11 mouse cellular contexts compared by ENCODE assay signal in genomic region chr6:125552760-125553159, GRCm38 (mm10). TPM values are rescaled to one million over a fixed set of nuclear protein-coding genes. Genes with fewer than 3 reads are reported as not detected.
DNase-seq lines count a peak whose midpoint lies in the region; ATAC-seq and TF ChIP-seq lines count a peak whose summit lies in the region.
"Had no signal": no experiment of that assay in that cellular context is flagged by ENCODE, and none has a peak within 500 bp of the region (broad histone marks: within the 10 kb centered on the region; RNA-seq: fewer than 3 reads in every experiment).

No protein-coding gene starts in this region.

- 59% methylated on average over 6 of the region's 6 CpGs for WGBS in kidney, postnatal 0 days
- WGBS in kidney, embryonic 14.5 days = 64% methylated on average over 6 of the region's 6 CpGs
- WGBS in heart, postnatal 0 days = 36% methylated on average over 6 of the region's 6 CpGs
- WGBS in lung, postnatal 0 days = 41% methylated on average over 6 of the region's 6 CpGs
- 68% methylated on average over 6 of the region's 6 CpGs for WGBS in limb, embryonic 10.5 days

- no peaks in the 10 kb centered on the region for H3K36me3 ChIP-seq in kidney, postnatal 0 days (ENCODE audit: insufficient read depth, low read length)
- H3K36me3 ChIP-seq in kidney, embryonic 14.5 days (ENCODE audit: control insufficient read depth, insufficient read depth, low read length) = no peaks in the 10 kb centered on the region
- no peaks in the 10 kb centered on the region for H3K36me3 ChIP-seq in heart, postnatal 0 days (replicated peaks; ENCODE audit: control insufficient read depth, insufficient read depth, low read length)
- H3K36me3 ChIP-seq in lung, postnatal 0 days (ENCODE audit: insufficient read depth, low read length) = no peaks in the 10 kb centered on the region
- H3K36me3 ChIP-seq in limb, embryonic 10.5 days = no peaks in the 10 kb centered on the region

- DNase-seq in kidney, postnatal 0 days (ENCODE audit: low spot score) = peak; percentile 25
- DNase-seq in heart, adult 8-10 months (ENCODE audit: low spot score) = peak; percentile 52
- DNase-seq in heart, postnatal 0 days (ENCODE audit: low spot score) = peak; percentile 25
- DNase-seq in lung, postnatal 0 days (ENCODE audit: low spot score) = no peak
- no peak for DNase-seq in limb, embryonic 10.5 days (ENCODE audit: low spot score)
- no peak for DNase-seq in left cerebral cortex, postnatal 36 days (ENCODE audit: low spot score in 2 of 2)
- no peak for DNase-seq in spleen, postnatal 36 days (ENCODE audit: low spot score in 2 of 2)
- DNase-seq: cerebellum, postnatal 36 days had no signal

- intact Hi-C loops in left cerebral cortex, postnatal 36 days (cut with DNase I) = no loop called here

- no peak overlapping the region for H3K4me2 ChIP-seq in kidney, postnatal 0 days (ENCODE audit: low read length)
- H3K4me2 ChIP-seq in kidney, embryonic 14.5 days (replicated peaks; ENCODE audit: low read depth, low read length) = no peak overlapping the region
- H3K4me2 ChIP-seq in heart, postnatal 0 days (ENCODE audit: low read depth, low read length) = 0 out of 2 replicates have a peak overlapping the region, but pooled peaks have one; percentile 10
- H3K4me2 ChIP-seq in lung, postnatal 0 days (replicated peaks; ENCODE audit: low read depth, low read length) = no peak overlapping the region; the same call in 1 of the 2 replicates

- H3K27me3 ChIP-seq in kidney, postnatal 0 days (ENCODE audit: insufficient read depth, low read length) = no peaks in the 10 kb centered on the region
- H3K27me3 ChIP-seq in kidney, embryonic 14.5 days (ENCODE audit: control insufficient read depth, insufficient read depth, low read length) = no peaks in the 10 kb centered on the region
- H3K27me3 ChIP-seq in heart, postnatal 0 days (ENCODE audit: control insufficient read depth, insufficient read depth, low read length) = no peaks in the 10 kb centered on the region
- H3K27me3 ChIP-seq in lung, postnatal 0 days (replicated peaks; ENCODE audit: insufficient read depth, low read length) = no peaks in the 10 kb centered on the region
- no peaks in the 10 kb centered on the region for H3K27me3 ChIP-seq in limb, embryonic 10.5 days (ENCODE audit: low read depth, poor library complexity, severe bottlenecking)

- no peaks in the 10 kb centered on the region for H3K4me1 ChIP-seq in kidney, postnatal 0 days (replicated peaks; ENCODE audit: insufficient read depth, low read length)
- H3K4me1 ChIP-seq in kidney, embryonic 14.5 days (ENCODE audit: control insufficient read depth, insufficient read depth, low read length) = no peaks in the 10 kb centered on the region
- H3K4me1 ChIP-seq in heart, postnatal 0 days (ENCODE audit: control insufficient read depth, insufficient read depth) = no peaks in the 10 kb centered on the region
- H3K4me1 ChIP-seq in lung, postnatal 0 days (ENCODE audit: insufficient read depth, low read depth, low read length) = no peaks in the 10 kb centered on the region
- 0 out of 2 replicates have a peak, but pooled peaks cover 9% of the 10 kb centered on the region for H3K4me1 ChIP-seq in limb, embryonic 10.5 days

- no peak for ATAC-seq in kidney, postnatal 0 days (replicated peaks; ENCODE audit: low FRiP score, low read depth)
- ATAC-seq in kidney, embryonic 14.5 days (ENCODE audit: low FRiP score, low TSS enrichment) = no peak
- peak; percentile 49; the same call in 1 of the 2 replicates for ATAC-seq in heart, postnatal 0 days (ENCODE audit: insufficient read depth, low read depth)
- ATAC-seq in lung, postnatal 0 days = 0 out of 2 replicates have a peak, but pooled peaks have one; percentile 18
- ATAC-seq: intestine, postnatal 0 days had no signal

- TF ChIP-seq CTCF in kidney, postnatal 0 days (IDR thresholded peaks at IDR 0.05; ENCODE audit: low read depth) = peak; percentile 16; the same call in 1 of the 2 replicates
- no peak for TF ChIP-seq CTCF in heart, postnatal 0 days (IDR thresholded peaks at IDR 0.05; ENCODE audit: low read depth)
- TF ChIP-seq CTCF in lung, postnatal 0 days (IDR thresholded peaks at IDR 0.05) = no peak; the same call in none of the 2 replicates

- no peak for TF ChIP-seq EP300 in heart, postnatal 0 days (IDR thresholded peaks at IDR 0.05; ENCODE audit: low read depth)
- TF ChIP-seq EP300 in lung, postnatal 0 days (IDR thresholded peaks at IDR 0.05) = peak; percentile 40; the same call in 1 of the 2 replicates

- H3K27ac ChIP-seq in kidney, postnatal 0 days = no peak overlapping the region
- no peak overlapping the region for H3K27ac ChIP-seq in kidney, embryonic 14.5 days (ENCODE audit: low read depth, low read length)
- H3K27ac ChIP-seq in heart, postnatal 0 days (ENCODE audit: low read depth) = no peak overlapping the region
- 0 out of 2 replicates have a peak overlapping the region, but pooled peaks have one; percentile 4 for H3K27ac ChIP-seq in lung, postnatal 0 days (ENCODE audit: low read length)
- H3K27ac ChIP-seq in limb, embryonic 10.5 days = no peak overlapping the region
- H3K27ac ChIP-seq: stomach, postnatal 0 days had no signal

- H3K4me3 ChIP-seq in kidney, postnatal 0 days (replicated peaks; ENCODE audit: low read depth, low read length) = no peak overlapping the region
- H3K4me3 ChIP-seq in kidney, embryonic 14.5 days (ENCODE audit: low read length) = no peak overlapping the region
- peak overlapping the region; percentile 5; the same call in 1 of the 2 replicates for H3K4me3 ChIP-seq in heart, postnatal 0 days (ENCODE audit: low read depth, low read length)
- no peak overlapping the region for H3K4me3 ChIP-seq in lung, postnatal 0 days (ENCODE audit: low read depth, low read length)
- H3K4me3 ChIP-seq in limb, embryonic 10.5 days = no peak overlapping the region

- no peaks in the 10 kb centered on the region for H3K9me3 ChIP-seq in kidney, postnatal 0 days (replicated peaks; ENCODE audit: low read length)
- H3K9me3 ChIP-seq in kidney, embryonic 14.5 days (ENCODE audit: control insufficient read depth, low read length) = no peaks in the 10 kb centered on the region
- H3K9me3 ChIP-seq in heart, postnatal 0 days (replicated peaks; ENCODE audit: control insufficient read depth, low read length) = no peaks in the 10 kb centered on the region
- H3K9me3 ChIP-seq in lung, postnatal 0 days (ENCODE audit: low read length) = no peaks in the 10 kb centered on the region
- H3K9me3 ChIP-seq in limb, embryonic 10.5 days (replicated peaks) = no peaks in the 10 kb centered on the region

- H3K9ac ChIP-seq in kidney, postnatal 0 days (ENCODE audit: low read depth, low read length) = no peak overlapping the region
- no peak overlapping the region for H3K9ac ChIP-seq in kidney, embryonic 14.5 days (ENCODE audit: low read depth, low read length)
- H3K9ac ChIP-seq in heart, postnatal 0 days (replicated peaks; ENCODE audit: low read depth, low read length) = no peak overlapping the region
- H3K9ac ChIP-seq in lung, postnatal 0 days (replicated peaks; ENCODE audit: low read depth) = no peak overlapping the region

RNA-seq across cellular contexts. Expression of gene Vwf, which starts 6.2 kb away (rescaled TPM):
- polyA plus RNA-seq in kidney, postnatal 0 days (2015; fragmentation: Nextera tagmentation; extraction: Ambion mirVana) = 4.5 and 5.1 TPM in 2 replicates
- 2.4 and 5.2 TPM in 2 replicates for polyA plus RNA-seq in kidney, embryonic 14.5 days (2014; fragmentation: Nextera tagmentation; extraction: Ambion mirVana)
- 100 to 1,000 TPM in 2 of 4 experiments, 10 to 100 TPM in 2; 82.6 to 137 (median 104) TPM for total RNA-seq in heart, adult 8-10 months (2022)
- 70.5 and 99.9 TPM in 2 replicates for total RNA-seq in heart, postnatal 0 days (2014; rRNA removed; ENCODE audit: low replicate concordance)
- polyA plus RNA-seq in heart, postnatal 0 days (2015; fragmentation: Nextera tagmentation; extraction: Ambion mirVana) = 21.9 and 25.3 TPM in 2 replicates
- 42.4 and 55.6 TPM in 2 replicates for polyA plus RNA-seq in lung, postnatal 0 days (2015; fragmentation: Nextera tagmentation; extraction: Ambion mirVana)
- 4.5 and 5.3 TPM in 2 replicates for polyA plus RNA-seq in limb, embryonic 10.5 days (2016; fragmentation: Nextera tagmentation; extraction: Ambion mirVana)
- total RNA-seq in left cerebral cortex, postnatal 36 days (2021) = 10 to 100 TPM; 15.4 to 18.6 TPM

RNA-seq across cellular contexts. Expression of gene Cd9, which starts 58.2 kb away (rescaled TPM):
- 271 and 278 TPM in 2 replicates for polyA plus RNA-seq in kidney, postnatal 0 days (2015; fragmentation: Nextera tagmentation; extraction: Ambion mirVana)
- polyA plus RNA-seq in kidney, embryonic 14.5 days (2014; fragmentation: Nextera tagmentation; extraction: Ambion mirVana) = 116 and 118 TPM in 2 replicates
- total RNA-seq in heart, adult 8-10 months (2022) = 10 to 100 TPM; 39.4 to 57.8 (median 46.4) TPM
- 51.9 and 72.4 TPM in 2 replicates for total RNA-seq in heart, postnatal 0 days (2014; rRNA removed; ENCODE audit: low replicate concordance)
- 99.3 and 99.4 TPM in 2 replicates for polyA plus RNA-seq in heart, postnatal 0 days (2015; fragmentation: Nextera tagmentation; extraction: Ambion mirVana)
- 962 and 974 TPM in 2 replicates for polyA plus RNA-seq in lung, postnatal 0 days (2015; fragmentation: Nextera tagmentation; extraction: Ambion mirVana)
- 22.5 and 33.2 TPM in 2 replicates for polyA plus RNA-seq in limb, embryonic 10.5 days (2016; fragmentation: Nextera tagmentation; extraction: Ambion mirVana)
- total RNA-seq in left cerebral cortex, postnatal 36 days (2021) = 10 to 100 TPM; 42.0 to 54.3 TPM

Comparison
In these comparisons a context has a peak if more than half of its experiments do, and no peak if none do; other contexts are left out.
1. ATAC-seq: peak in heart, postnatal 0 days (single experiment) and lung, postnatal 0 days (single experiment); none in kidney, postnatal 0 days (single experiment) and kidney, embryonic 14.5 days (single experiment).
2. DNase-seq: peak in kidney, postnatal 0 days (single experiment), heart, adult 8-10 months (single experiment) and heart, postnatal 0 days (single experiment); none in lung, postnatal 0 days (single experiment), limb, embryonic 10.5 days (single experiment), left cerebral cortex, postnatal 36 days (0 of 2) and spleen, postnatal 36 days (0 of 2).